Mouse (Mus musculus) c-Kit-positive CD71-negative TER-119-negative erythroid progenitor cells, embryonic 14.5 days (primary cell): ENCODE data around the gene Lrrc39.

Source experiments
- DNase-seq: peaks from one replicate; pipeline ENCODE4 v3.0.0-alpha.2; 2013; ENCODE audit warnings: low read depth

Lrrc39 gene

DNA sequence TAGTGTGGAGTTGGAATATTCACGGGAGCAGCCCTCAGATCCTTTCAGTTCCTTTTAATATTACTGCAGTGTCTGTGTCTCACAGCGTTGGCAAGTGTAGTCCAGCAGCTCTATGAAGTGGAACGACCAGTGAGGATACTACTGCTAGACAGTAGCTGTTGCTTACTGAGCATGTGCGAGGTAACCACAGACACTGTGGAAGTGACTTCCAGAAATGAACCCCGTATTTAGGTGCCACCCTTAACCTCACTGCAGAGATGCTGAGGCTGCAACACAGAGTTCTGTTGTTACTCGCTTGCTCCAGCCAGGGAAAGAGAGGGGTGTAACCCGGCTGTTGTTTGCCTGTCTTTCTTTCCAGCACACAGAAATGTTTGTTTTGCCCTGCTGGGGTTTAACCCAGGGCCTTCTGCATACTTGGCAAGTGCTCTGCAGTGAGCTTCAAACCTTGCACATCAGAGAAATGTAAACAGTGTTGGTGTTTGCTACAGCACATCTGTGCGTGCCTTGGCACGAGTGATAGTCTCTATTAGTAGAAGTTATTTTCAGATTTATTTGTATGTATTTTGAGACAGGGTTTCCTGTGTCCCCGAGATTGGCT lies 51.6 kb downstream of the Lrrc39 start, which contains the start of gene Trmt13:
Gene Trmt13 (minus strand): TSS at position 293 of the 598 bp plus-strand sequence.
- DNase-seq = no peak

DNA sequence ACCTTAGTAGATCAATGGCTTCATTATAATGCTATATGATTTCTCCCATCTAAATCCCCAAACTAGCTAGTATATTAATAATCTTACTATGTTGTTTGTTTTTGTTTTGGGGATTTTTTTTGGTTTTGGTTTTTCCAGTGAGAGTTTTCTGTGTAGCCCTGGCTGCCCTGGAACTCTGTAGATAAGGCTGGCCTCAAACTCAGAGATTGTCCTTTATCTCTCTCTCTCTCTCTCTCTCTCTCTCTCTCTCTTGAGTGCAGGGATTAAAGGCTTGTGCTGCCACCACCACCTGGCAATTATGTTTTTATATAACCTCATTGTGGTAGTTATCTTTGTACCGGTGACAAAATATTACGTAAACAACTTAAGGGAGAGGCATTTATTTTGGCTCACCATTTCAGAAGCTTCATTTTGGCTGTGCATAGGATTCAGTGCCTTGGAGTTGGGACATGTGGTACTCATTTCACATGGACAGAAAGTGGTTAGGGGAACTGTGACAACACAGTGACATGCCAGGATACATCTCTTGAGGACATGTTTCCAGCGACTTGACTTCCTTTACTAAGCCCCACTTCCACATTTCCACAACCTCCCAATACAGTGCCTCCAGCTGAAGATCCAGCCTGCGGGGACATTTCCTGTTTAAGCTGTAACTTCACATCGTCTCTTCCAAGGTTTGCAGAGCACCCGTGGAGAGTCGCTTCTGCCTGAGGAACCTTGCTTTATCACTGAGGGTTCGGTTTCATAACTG lies 52.7 kb downstream of the Lrrc39 start:
- DNase-seq = no peak

DNA sequence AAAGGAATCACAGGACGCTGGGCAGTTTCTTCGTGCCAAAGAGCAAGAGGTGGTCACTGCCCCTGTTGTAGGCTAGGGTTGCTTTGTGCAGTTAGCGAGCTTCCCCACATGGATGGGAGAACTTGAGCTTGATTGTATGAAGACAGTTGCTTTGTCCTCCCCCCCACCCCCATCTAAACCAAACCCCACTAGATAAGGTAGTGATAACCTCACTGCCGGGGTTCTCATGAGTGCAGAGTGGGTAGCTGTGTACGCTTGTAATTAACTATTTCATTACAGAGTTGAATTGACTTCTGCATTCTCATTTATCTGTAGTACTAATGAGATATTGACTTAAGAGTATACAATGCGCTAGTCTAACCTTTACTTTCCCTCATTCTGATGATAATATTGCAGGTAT lies 56.1 kb downstream of the Lrrc39 start:
- no peak for DNase-seq

DNA sequence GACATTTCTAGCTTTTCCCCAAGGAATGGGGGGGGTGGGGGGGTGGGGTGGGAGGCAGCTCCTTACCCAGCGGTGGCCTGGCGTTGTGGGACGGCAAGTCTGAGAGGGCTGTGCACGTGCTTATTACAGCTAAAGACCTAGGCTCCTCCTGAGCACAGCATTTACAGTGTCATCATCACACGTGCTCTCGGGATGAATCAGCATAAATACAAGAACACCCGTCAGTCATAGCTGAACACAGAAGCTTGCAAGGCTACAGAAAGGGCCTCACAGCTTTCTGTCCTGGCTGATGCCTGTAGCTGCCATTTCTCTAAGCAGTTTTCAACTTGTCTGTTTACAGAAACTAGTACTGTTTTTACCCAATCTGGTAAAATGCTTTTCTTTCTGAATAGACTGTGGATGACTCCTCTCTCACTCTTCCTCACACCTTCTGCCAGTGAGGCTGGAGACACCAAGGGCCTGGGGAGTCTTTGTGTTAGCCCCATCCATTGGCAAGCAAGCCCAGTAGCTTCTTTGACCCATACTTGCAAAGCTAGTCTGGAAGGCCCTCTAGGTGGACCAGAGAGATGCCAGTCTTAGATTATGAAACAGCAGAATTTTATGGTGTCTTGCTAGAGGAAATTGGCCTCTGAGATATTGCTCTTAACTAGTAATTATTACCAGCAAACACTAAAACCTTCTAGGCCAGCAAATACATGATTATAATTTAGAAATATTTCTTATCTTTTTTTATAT lies 58.0 kb downstream of the Lrrc39 start:
- no peak for DNase-seq

DNA sequence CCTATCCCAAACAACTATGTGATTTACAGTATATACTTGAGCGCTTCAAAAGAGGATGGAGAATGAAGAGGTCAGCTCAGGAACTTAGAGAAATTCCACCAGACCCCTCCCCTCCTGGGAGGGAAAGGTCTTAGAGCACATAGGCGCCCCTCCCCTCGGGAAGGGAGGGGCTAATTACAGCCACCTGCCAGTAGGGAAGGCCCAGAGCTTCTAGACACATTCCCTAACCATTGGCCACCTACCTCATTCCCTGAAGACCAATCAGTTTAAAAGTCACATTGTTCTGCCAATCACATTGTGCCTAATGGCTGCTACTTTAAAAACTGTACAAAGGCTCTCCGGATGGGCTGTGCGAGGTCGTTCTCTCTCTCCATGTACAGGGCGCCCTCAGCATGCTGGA lies 59.9 kb downstream of the Lrrc39 start:
- DNase-seq = no peak

DNA sequence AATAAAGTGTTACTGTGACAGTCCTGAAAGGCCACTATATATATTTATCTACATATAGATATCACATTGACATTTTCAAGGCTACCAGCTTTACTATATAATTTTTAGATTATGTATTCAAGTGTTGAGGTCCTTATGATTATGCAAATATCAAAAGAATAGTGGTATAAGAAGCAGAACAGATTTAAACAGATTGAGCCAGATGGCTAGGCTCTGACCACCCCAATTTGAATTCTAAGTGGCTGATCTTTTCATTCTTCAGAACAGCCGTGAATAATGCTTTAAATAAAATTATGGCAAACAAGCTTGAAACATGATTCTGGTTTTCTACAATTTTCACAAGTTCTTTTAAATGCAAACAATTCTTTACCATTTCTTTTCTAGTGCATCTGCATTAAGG lies 68.7 kb downstream of the Lrrc39 start:
- no peak for DNase-seq
